Mouse (Mus musculus) embryonic facial prominence, embryonic 11.5 days (tissue): Measurements from ENCODE around the gene Sord. TPM values are rescaled to one million over a fixed set of nuclear protein-coding genes. Genes with fewer than 3 reads are reported as not detected.

Experiments
- ATAC-seq: fragments of 200-750 bp; cut with Nextera tagmentation; replicated peaks from 2 replicates; pipeline ENCODE4 v1.8.0; 2017; ENCODE audit warnings: low read depth; ENCODE audit not compliant: insufficient number of reproducible peaks, low FRiP score, low TSS enrichment
- DNase-seq: peaks from one replicate; pipeline ENCODE4 v3.0.0-alpha.2; 2015; ENCODE audit warnings: low spot score
- H3K27ac ChIP-seq: fragments of 300-500 bp; sonication (generic); replicated peaks from 2 replicates; pipeline ENCODE4 v1.5.1; 2014; ENCODE audit warnings: mild to moderate bottlenecking, low read depth, low read length, control low read depth
- H3K27me3 ChIP-seq: fragments of 300-500 bp; sonication (generic); 2 replicates; pipeline ENCODE4 v1.6.1; 2014; ENCODE audit warnings: mild to moderate bottlenecking, low read length, moderate library complexity, mixed read lengths; ENCODE audit not compliant: control insufficient read depth, insufficient read depth
- H3K36me3 ChIP-seq: fragments of 300-500 bp; sonication (generic); replicated peaks from 2 replicates; pipeline ENCODE4 v1.6.1; 2014; ENCODE audit warnings: low read depth, mild to moderate bottlenecking, low read length, moderate library complexity, mixed read lengths; ENCODE audit not compliant: control insufficient read depth, insufficient read depth
- H3K4me1 ChIP-seq: fragments of 300-500 bp; sonication (generic); 2 replicates; pipeline ENCODE4 v1.6.1; 2014; ENCODE audit warnings: low read length, mixed read lengths; ENCODE audit not compliant: control insufficient read depth, insufficient read depth
- H3K4me2 ChIP-seq: fragments of 300-500 bp; sonication (generic); 2 replicates; pipeline ENCODE4 v1.6.1; 2014; ENCODE audit warnings: low read depth, mild to moderate bottlenecking, control low read depth, low read length, moderate library complexity
- H3K4me3 ChIP-seq: fragments of 300-500 bp; sonication (generic); 2 replicates; pipeline ENCODE4 v1.5.1; 2014; ENCODE audit warnings: low read depth, low read length, control low read depth
- H3K9ac ChIP-seq: fragments of 300-500 bp; sonication (generic); replicated peaks from 2 replicates; pipeline ENCODE4 v1.6.1; 2014; ENCODE audit warnings: mild to moderate bottlenecking, control low read depth, low read length
- H3K9me3 ChIP-seq: fragments of 300-500 bp; sonication (generic); replicated peaks from 2 replicates; pipeline ENCODE4 v1.6.1; 2016; ENCODE audit warnings: mild to moderate bottlenecking, low read length, inconsistent platforms, mixed read lengths; ENCODE audit not compliant: control insufficient read depth
- WGBS: fragments of 180-500 bp; shearing (Covaris S2); extraction: QIAGEN DNeasy Blood & Tissue Kit; methylation state at CpG from one replicate; pipeline ENCODE4 v1.1.7; 2014; 5-methylcytosine and 5-hydroxymethylcytosine counted together
- polyA plus RNA-seq: library from polyadenylated mRNA; unstranded; fragments of >200 nt; fragmentation: Nextera tagmentation; extraction: Ambion mirVana; gene quantifications from 2 replicates; pipeline ENCODE4 v1.2.1, GENCODE M21; 2014

Sord gene
- polyA plus RNA-seq, 1 experiment from 2014 or later: 29.3 TPM

- Histone ChIP-seq H3K4me3 (no peak overlapping the region), H3K27ac (no peak overlapping the region), H3K9me3 (no peaks in the 10 kb centered on the region), H3K4me2 (no peak overlapping the region), H3K27me3 (peaks cover 20% of the 10 kb centered on the region), H3K4me1 (no peaks in the 10 kb centered on the region), H3K9ac (no peak overlapping the region), H3K36me3 (no peaks in the 10 kb centered on the region)
- DNase-seq (no peak), ATAC-seq (no peak)
- 56% methylated on average over 3 of the region's 3 CpGs for WGBS
These were observed 75.1 kb downstream of the Sord start for GRCm38 (mm10) chr2:122309647-122310046.

- H3K27ac ChIP-seq: no peak overlapping the region
- peaks cover 20% of the 10 kb centered on the region for H3K27me3 ChIP-seq
- no peak for DNase-seq
- no peak for ATAC-seq
- no peaks in the 10 kb centered on the region for H3K9me3 ChIP-seq
- WGBS: 45% methylated on average over 2 of the region's 2 CpGs
- no peak overlapping the region for H3K9ac ChIP-seq
- no peaks in the 10 kb centered on the region for H3K4me1 ChIP-seq
- no peaks in the 10 kb centered on the region for H3K36me3 ChIP-seq
- H3K4me3 ChIP-seq: no peak overlapping the region
- H3K4me2 ChIP-seq: no peak overlapping the region
These were observed 77.0 kb downstream of the Sord start for GRCm38 (mm10) chr2:122311561-122311960.

- DNase-seq (peak; percentile 87), ATAC-seq (peak; percentile 51; the same call in 1 of the 2 replicates)
- Histone ChIP-seq H3K27ac (no peak overlapping the region), H3K36me3 (no peaks in the 10 kb centered on the region), H3K4me3 (no peak overlapping the region), H3K9ac (no peak overlapping the region), H3K4me2 (peak overlapping the region; percentile 16; the same call in 1 of the 2 replicates), H3K9me3 (no peaks in the 10 kb centered on the region), H3K27me3 (peaks cover 20% of the 10 kb centered on the region), H3K4me1 (no peaks in the 10 kb centered on the region)
- 5% methylated on average over 27 of the region's 27 CpGs for WGBS
These were observed 78.3 kb downstream of the Sord start for GRCm38 (mm10) chr2:122312722-122313417.

- Histone ChIP-seq H3K4me3 (peak within 1 kb of the TSS; percentile 10; the same call in 1 of the 2 replicates), H3K36me3 (no peaks in the 10 kb centered on the region), H3K27ac (no peak within 1 kb of the TSS), H3K4me2 (peak within 1 kb of the TSS; percentile 30), H3K9me3 (no peaks in the 10 kb centered on the region), H3K27me3 (peaks cover 20% of the 10 kb centered on the region), H3K9ac (no peak within 1 kb of the TSS), H3K4me1 (no peaks in the 10 kb centered on the region)
- ATAC-seq: 0 out of 2 replicates have a peak, but pooled peaks have one; percentile 57
- WGBS: 5% methylated on average over 22 of the region's 24 CpGs
- DNase-seq: no peak
These were observed 79.0 kb downstream of the Sord start, which contains the start of gene Duoxa1 for GRCm38 (mm10) chr2:122313536-122313935. TSS of gene Duoxa1 (minus strand) at chr2:122313730.

Other genes starting within 250 kb of the Sord start
- 13.4 and 15.5 TPM in 2 replicates for gene Eif3j1, start 206.2 kb upstream of the Sord start, polyA plus RNA-seq
- 10.7 and 10.9 TPM in 2 replicates for gene Spg11, start 116.4 kb upstream of the Sord start, polyA plus RNA-seq
- 153 and 159 TPM in 2 replicates for gene B2m, start 87.1 kb upstream of the Sord start, polyA plus RNA-seq
- not detected in 2 replicates for gene Trim69, start 74.0 kb upstream of the Sord start, polyA plus RNA-seq
- 0.11 TPM in 1 of 2 replicates, not detected in the other for gene Patl2, start 48.6 kb upstream of the Sord start, polyA plus RNA-seq
- gene Terb2, start 48.5 kb upstream of the Sord start, polyA plus RNA-seq: not detected in 2 replicates
- gene Duox2, start 63.7 kb downstream of the Sord start, polyA plus RNA-seq: not detected in 2 replicates
- gene Duoxa2, start 64.2 kb downstream of the Sord start, polyA plus RNA-seq: not detected in 2 replicates
- 0.90 TPM in 1 of 2 replicates, not detected in the other for gene Duoxa1, start 79.0 kb downstream of the Sord start, polyA plus RNA-seq
- gene Duox1, start 80.9 kb downstream of the Sord start, polyA plus RNA-seq: 0.06 and 0.10 TPM in 2 replicates
- gene Shf, start 134.4 kb downstream of the Sord start, polyA plus RNA-seq: 7.5 and 8.6 TPM in 2 replicates
- 0.15 and 0.28 TPM in 2 replicates for gene Slc28a2, start 191.7 kb downstream of the Sord start, polyA plus RNA-seq